ENCODE assay signal across 15 mouse cellular contexts in genomic region chr11:28812564-28812963, GRCm38 (mm10). TPM values are rescaled to one million over a fixed set of nuclear protein-coding genes. Genes with fewer than 3 reads are reported as not detected.
DNase-seq lines count a peak whose midpoint lies in the region; ATAC-seq and TF ChIP-seq lines count a peak whose summit lies in the region.
"Had no signal": no experiment of that assay in that cellular context is flagged by ENCODE, and none has a peak within 500 bp of the region (broad histone marks: within the 10 kb centered on the region; RNA-seq: fewer than 3 reads in every experiment).

No protein-coding gene starts in this region.

- TF ChIP-seq CTCF in heart, adult 2 months (IDR thresholded peaks at IDR 0.05): no peak
- TF ChIP-seq CTCF in embryonic fibroblast, embryonic 13.5 days (IDR thresholded peaks at IDR 0.05; ENCODE audit: borderline replicate concordance, insufficient read depth, low read length): no peak

- 41% methylated on average over 2 of the region's 2 CpGs for WGBS in heart, adult 2 months
- 77% methylated on average over 2 of the region's 2 CpGs for WGBS in forebrain, embryonic 12.5 days

- H3K79me2 ChIP-seq in heart, adult 2 months (replicated peaks; ENCODE audit: control insufficient read depth, insufficient read depth, low read length): no peaks in the 10 kb centered on the region

- H3K9me3 ChIP-seq in forebrain, embryonic 12.5 days: no peaks in the 10 kb centered on the region
- H3K9me3 ChIP-seq: embryonic facial prominence, embryonic 12.5 days; hindbrain, embryonic 15.5 days; limb, embryonic 12.5 days; megakaryocyte, embryonic 14.5 days had no signal

- peak; percentile 8 for DNase-seq in heart, postnatal 4 days
- DNase-seq in heart, adult 2 months: no peak
- peak; percentile 50 for DNase-seq in 3134 (ENCODE audit: extremely low read depth, insufficient read length, low spot score)
- peak; percentile 16 for DNase-seq in lung, postnatal 25 days (ENCODE audit: low spot score)
- DNase-seq in frontal cortex, adult 2 months (ENCODE audit: extremely low spot score in 1 of 2, low spot score in 1 of 2): no peak
- DNase-seq in gastrocnemius, adult 8-10 months (ENCODE audit: low spot score in 2 of 2): no peak
- DNase-seq: B cell, adult 2 months; cerebellum, adult 2 months; forebrain, postnatal 0 days had no signal

- no peak overlapping the region for H3K4me3 ChIP-seq in heart, adult 2 months
- H3K4me3 ChIP-seq in embryonic fibroblast, embryonic 13.5 days (ENCODE audit: insufficient read depth, low read length): no peak overlapping the region
- H3K4me3 ChIP-seq in forebrain, embryonic 12.5 days (replicated peaks): no peak overlapping the region
- H3K4me3 ChIP-seq: embryonic facial prominence, embryonic 12.5 days; hindbrain, embryonic 15.5 days; limb, embryonic 12.5 days; megakaryocyte, embryonic 14.5 days had no signal

- H3K4me2 ChIP-seq in forebrain, embryonic 12.5 days: no peak overlapping the region
- H3K4me2 ChIP-seq: embryonic facial prominence, embryonic 12.5 days; hindbrain, embryonic 15.5 days; limb, embryonic 12.5 days had no signal

- TF ChIP-seq POLR2A in heart, adult 2 months (IDR thresholded peaks at IDR 0.05; ENCODE audit: insufficient read depth, low read depth, low read length): no peak
- no peak for TF ChIP-seq POLR2A in embryonic fibroblast, embryonic 13.5 days (IDR thresholded peaks at IDR 0.05; ENCODE audit: low read depth, low read length)

- no peak overlapping the region for H3K9ac ChIP-seq in heart, adult 2 months (ENCODE audit: low read depth, low read length)
- H3K9ac ChIP-seq in forebrain, embryonic 12.5 days: no peak overlapping the region
- H3K9ac ChIP-seq: embryonic facial prominence, embryonic 12.5 days; forebrain, postnatal 0 days; hindbrain, embryonic 15.5 days; limb, embryonic 12.5 days had no signal

- H3K4me1 ChIP-seq in heart, adult 2 months (ENCODE audit: control insufficient read depth, insufficient read depth, low read length): no peaks in the 10 kb centered on the region
- peaks cover 4% of the 10 kb centered on the region for H3K4me1 ChIP-seq in embryonic fibroblast, embryonic 13.5 days (ENCODE audit: control insufficient read depth, insufficient read depth, low read length)
- H3K4me1 ChIP-seq in forebrain, embryonic 12.5 days: no peaks in the 10 kb centered on the region
- H3K4me1 ChIP-seq: embryonic facial prominence, embryonic 12.5 days; hindbrain, embryonic 15.5 days; limb, embryonic 12.5 days; megakaryocyte, embryonic 14.5 days had no signal

- H3K27ac ChIP-seq in heart, adult 2 months: no peak overlapping the region
- peak overlapping the region; percentile 65 for H3K27ac ChIP-seq in embryonic fibroblast, embryonic 13.5 days (ENCODE audit: insufficient read depth, low read length)
- H3K27ac ChIP-seq in forebrain, embryonic 12.5 days: no peak overlapping the region
- H3K27ac ChIP-seq: embryonic facial prominence, embryonic 12.5 days; hindbrain, embryonic 15.5 days; limb, embryonic 12.5 days had no signal

- H3K36me3 ChIP-seq in heart, adult 2 months (ENCODE audit: control insufficient read depth, insufficient read depth, low read length): no peaks in the 10 kb centered on the region
- no peaks in the 10 kb centered on the region for H3K36me3 ChIP-seq in forebrain, embryonic 12.5 days (replicated peaks)
- H3K36me3 ChIP-seq: embryonic facial prominence, embryonic 12.5 days; hindbrain, embryonic 15.5 days; limb, embryonic 12.5 days had no signal

- intact Hi-C loops in heart, adult 2 months (cut with DNase I): loop anchor here (2.0 to 5.0 kb wide), 2 partner anchors 80 to 202 kb away; no protein-coding TSS in a partner anchor

- ATAC-seq in forebrain, embryonic 12.5 days (ENCODE audit: low FRiP score): no peak
- ATAC-seq: forebrain, postnatal 0 days had no signal

- H3K27me3 ChIP-seq in heart, adult 2 months (ENCODE audit: control insufficient read depth, insufficient read depth, low read length): no peaks in the 10 kb centered on the region
- no peaks in the 10 kb centered on the region for H3K27me3 ChIP-seq in forebrain, embryonic 12.5 days
- H3K27me3 ChIP-seq: embryonic facial prominence, embryonic 12.5 days; hindbrain, embryonic 15.5 days; limb, embryonic 12.5 days; megakaryocyte, embryonic 14.5 days had no signal

- TF ChIP-seq EP300 in heart, adult 2 months (IDR thresholded peaks at IDR 0.05; ENCODE audit: insufficient read depth, low read depth, low read length): no peak

RNA-seq across cellular contexts. Expression of gene Efemp1, which starts 40.4 kb away (rescaled TPM):
- 10 to 100 TPM; 12.6 to 14.3 TPM for total RNA-seq in heart, postnatal 4 days (2021)
- 10 to 100 TPM; 14.7 to 20.0 TPM for total RNA-seq in heart, adult 2 months (2021)
- polyA plus RNA-seq in heart, adult 2 months (2012; rRNA removed): 18.5 and 26.6 TPM in 2 replicates
- 79.5 and 103 TPM in 2 replicates for polyA plus RNA-seq in embryonic fibroblast, embryonic 13.5 days (2011; ENCODE audit: insufficient read length, low read depth, missing spikeins)
- 5.2 and 6.7 TPM in 2 replicates for polyA plus RNA-seq in forebrain, embryonic 12.5 days (2016; fragmentation: Nextera tagmentation; extraction: Ambion mirVana)
- polyA plus RNA-seq in frontal cortex, adult 2 months (2012; rRNA removed): 17.1 and 22.4 TPM in 2 replicates
- 10 to 100 TPM in 1 of 4 experiments, 1 to 10 TPM in 3; 5.9 to 10.7 (median 7.6) TPM for total RNA-seq in gastrocnemius, adult 8-10 months (2022)

Comparison
In these comparisons a context has a peak if more than half of its experiments do, and no peak if none do; other contexts are left out.
1. DNase-seq: peak in heart, postnatal 4 days (single experiment), 3134 (single experiment) and lung, postnatal 25 days (single experiment); none in heart, adult 2 months (0 of 2), frontal cortex, adult 2 months (0 of 2) and gastrocnemius, adult 8-10 months (0 of 2).